Comparison of ENCODE assay signal across 23 mouse cellular contexts in the genomic region with DNA sequence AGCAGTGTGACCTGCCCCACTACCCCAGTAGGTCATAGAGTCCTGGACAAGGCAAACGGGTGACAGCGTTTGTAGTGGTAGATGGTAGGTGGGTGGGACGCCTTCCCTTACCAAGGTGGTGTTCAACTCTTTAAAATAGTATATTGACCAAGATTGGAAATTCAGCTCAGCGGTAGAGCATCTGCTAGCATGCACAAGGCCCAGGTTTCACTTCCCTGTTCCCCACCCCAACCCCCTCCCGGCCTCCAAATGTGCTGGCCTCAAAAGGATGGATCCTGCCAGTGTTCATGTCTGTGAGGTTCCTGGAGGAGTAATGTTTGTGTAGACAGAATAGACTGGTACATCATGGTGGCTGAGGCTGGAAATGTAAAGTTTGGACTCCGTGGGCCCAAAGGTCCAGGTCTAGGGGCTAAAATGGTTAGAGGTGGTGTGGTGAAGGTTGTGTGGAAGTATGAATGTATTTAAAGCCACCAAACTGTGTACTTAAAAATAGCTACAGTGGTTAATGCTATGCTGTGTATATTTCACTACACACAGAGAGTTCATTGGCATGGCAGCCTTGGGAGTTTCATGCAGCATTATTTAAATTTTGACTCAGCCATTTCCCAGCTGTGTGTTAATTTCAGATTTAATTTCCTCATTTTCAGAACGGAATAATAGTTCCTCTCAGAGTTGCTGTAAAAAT. TPM values are rescaled to one million over a fixed set of nuclear protein-coding genes. Genes with fewer than 3 reads are reported as not detected.
A peak's percentile ranks its signal among the peaks of the same experiment; 100 is the strongest.
DNase-seq lines count a peak whose midpoint lies in the region; ATAC-seq and TF ChIP-seq lines count a peak whose summit lies in the region.
"Had no signal": no experiment of that assay in that cellular context is flagged by ENCODE, and none has a peak within 500 bp of the region (broad histone marks: within the 10 kb centered on the region; RNA-seq: fewer than 3 reads in every experiment).

No protein-coding gene starts in this region.

- peaks cover 18% of the 10 kb centered on the region for H3K4me1 ChIP-seq in liver, postnatal 0 days (ENCODE audit: insufficient read depth)
- peaks cover 40% of the 10 kb centered on the region for H3K4me1 ChIP-seq in liver, embryonic 12.5 days
- peaks cover 17 to 30% of the 10 kb centered on the region in 2 experiments for H3K4me1 ChIP-seq in MEL (ENCODE audit: control insufficient read depth in 1 of 2, insufficient read depth in 2 of 2, low read length in 2 of 2)
- peaks cover 9% of the 10 kb centered on the region; the same call in 1 of the 2 replicates for H3K4me1 ChIP-seq in kidney, embryonic 15.5 days

- no peaks in the 10 kb centered on the region for H3K27me3 ChIP-seq in liver, postnatal 0 days (ENCODE audit: insufficient read depth, low read length)
- no peaks in the 10 kb centered on the region for H3K27me3 ChIP-seq in liver, embryonic 12.5 days (replicated peaks)
- H3K27me3 ChIP-seq in MEL (ENCODE audit: control insufficient read depth in 1 of 2, insufficient read depth in 2 of 2, low read length in 2 of 2) = no peaks in the 10 kb centered on the region
- H3K27me3 ChIP-seq in splenic B cell, adult 2 months (ENCODE audit: control insufficient read depth, insufficient read depth, low read length, poor library complexity, severe bottlenecking) = no peaks in the 10 kb centered on the region
- no peaks in the 10 kb centered on the region for H3K27me3 ChIP-seq in kidney, embryonic 15.5 days
- H3K27me3 ChIP-seq: forebrain, embryonic 12.5 days; hindbrain, embryonic 15.5 days; limb, embryonic 12.5 days; liver, embryonic 13.5 days; megakaryocyte, embryonic 14.5 days had no signal

- TF ChIP-seq EP300 in liver, postnatal 0 days (IDR thresholded peaks at IDR 0.05; ENCODE audit: low read depth) = no peak
- TF ChIP-seq EP300 in MEL (IDR thresholded peaks at IDR 0.05; ENCODE audit: low read depth in 1 of 2, low read length in 2 of 2) = no peak

- H3K4me2 ChIP-seq in liver, postnatal 0 days (ENCODE audit: low read depth, low read length) = no peak overlapping the region
- no peak overlapping the region for H3K4me2 ChIP-seq in liver, embryonic 12.5 days
- no peak overlapping the region for H3K4me2 ChIP-seq in kidney, embryonic 15.5 days
- H3K4me2 ChIP-seq: forebrain, embryonic 12.5 days; heart, embryonic 11.5 days; hindbrain, embryonic 15.5 days; limb, embryonic 12.5 days; liver, embryonic 13.5 days had no signal

- no peak overlapping the region for H3K9ac ChIP-seq in liver, postnatal 0 days (replicated peaks)
- H3K9ac ChIP-seq in liver, embryonic 12.5 days = no peak overlapping the region
- H3K9ac ChIP-seq in MEL (ENCODE audit: control insufficient read depth, low read depth, low read length, poor library complexity, severe bottlenecking) = no peak overlapping the region
- H3K9ac ChIP-seq in kidney, embryonic 15.5 days = no peak overlapping the region
- H3K9ac ChIP-seq: forebrain, embryonic 12.5 days; hindbrain, embryonic 15.5 days; limb, embryonic 12.5 days; liver, embryonic 13.5 days had no signal

- no peak for TF ChIP-seq POLR2A in MEL (IDR thresholded peaks at IDR 0.05; ENCODE audit: control insufficient read depth in 1 of 2, insufficient read depth in 1 of 2, low read depth in 1 of 2, low read length in 2 of 2, poor library complexity in 1 of 2)

- TF ChIP-seq CTCF in liver, postnatal 0 days (IDR thresholded peaks at IDR 0.05; ENCODE audit: low read depth) = no peak
- no peak for TF ChIP-seq CTCF in MEL (IDR thresholded peaks at IDR 0.05 in 2 of 3, conservative IDR thresholded peaks at IDR 0.05 in 1 of 3; ENCODE audit: control insufficient read depth in 1 of 3, insufficient read depth in 1 of 3, low read depth in 2 of 3, low read length in 3 of 3, poor library complexity in 1 of 3, severe bottlenecking in 1 of 3)

- peaks cover 8% of the 10 kb centered on the region; the same call in 1 of the 2 replicates for H3K36me3 ChIP-seq in liver, postnatal 0 days (replicated peaks; ENCODE audit: insufficient read depth, low read length)
- H3K36me3 ChIP-seq in liver, embryonic 12.5 days = peaks cover 33% of the 10 kb centered on the region
- peaks cover 0 to 30% of the 10 kb centered on the region in 2 experiments; a peak in 2 of 4 replicates for H3K36me3 ChIP-seq in MEL (ENCODE audit: control insufficient read depth in 1 of 2, insufficient read depth in 2 of 2, low read length in 2 of 2)
- no peaks in the 10 kb centered on the region for H3K36me3 ChIP-seq in macrophage (ENCODE audit: inconsistent target)
- H3K36me3 ChIP-seq in splenic B cell, adult 2 months (ENCODE audit: control insufficient read depth, insufficient read depth, low read length, poor library complexity, severe bottlenecking) = no peaks in the 10 kb centered on the region
- peaks cover 6% of the 10 kb centered on the region for H3K36me3 ChIP-seq in kidney, embryonic 15.5 days
- H3K36me3 ChIP-seq: hindbrain, embryonic 15.5 days had no signal

- WGBS in liver, postnatal 0 days (ENCODE audit: insufficient replicate concordance) = 78% methylated on average over 7 of the region's 7 CpGs
- WGBS in liver, embryonic 12.5 days (ENCODE audit: insufficient replicate concordance) = 80% methylated on average over 7 of the region's 7 CpGs
- WGBS in macrophage (ENCODE audit: missing documents) = 22% methylated on average over 6 of the region's 7 CpGs
- whole genome bisulfite sequencing in kidney, embryonic 15.5 days = 86% methylated on average over 7 of the region's 7 CpGs

- H3K79me2 ChIP-seq in MEL (ENCODE audit: control insufficient read depth, insufficient read depth, low read length, poor library complexity) (no peaks in the 10 kb centered on the region), macrophage (ENCODE audit: inconsistent target) (peaks cover 91% of the 10 kb centered on the region)

- no peak for TF ChIP-seq RAD21 in MEL (IDR thresholded peaks at IDR 0.05; ENCODE audit: low read depth, low read length)

- ATAC-seq in liver, postnatal 0 days = no peak
- ATAC-seq in liver, embryonic 12.5 days = no peak
- no peak for ATAC-seq in kidney, embryonic 15.5 days (replicated peaks; ENCODE audit: low FRiP score)
- ATAC-seq: activated CD4-positive, CD25-positive, alpha-beta regulatory T cell, adult 4 months; intestine, embryonic 16.5 days had no signal

- no peaks in the 10 kb centered on the region for H3K9me3 ChIP-seq in liver, postnatal 0 days (ENCODE audit: low read length)
- H3K9me3 ChIP-seq in liver, embryonic 12.5 days (replicated peaks) = no peaks in the 10 kb centered on the region
- no peaks in the 10 kb centered on the region for H3K9me3 ChIP-seq in MEL (replicated peaks; ENCODE audit: insufficient read depth, low read length)
- no peaks in the 10 kb centered on the region for H3K9me3 ChIP-seq in kidney, embryonic 15.5 days (replicated peaks)
- H3K9me3 ChIP-seq: forebrain, embryonic 12.5 days; hindbrain, embryonic 15.5 days; limb, embryonic 12.5 days; liver, embryonic 13.5 days; megakaryocyte, embryonic 14.5 days had no signal

- DNase-seq in liver, postnatal 0 days = peak; percentile 43
- DNase-seq in MEL (ENCODE audit: low read depth, low spot score) = peak; percentile 18
- DNase-seq in splenic B cell, adult 2 months (ENCODE audit: low read depth, low spot score) = peak; percentile 80
- no peak for DNase-seq in layer of hippocampus, postnatal 10 days (ENCODE audit: low spot score in 2 of 2)
- DNase-seq: adrenal gland, postnatal 10 days; cerebellum, adult 2 months; heart, postnatal 10 days; liver, embryonic 13.5 days; midbrain, embryonic 14.5 days; retina, postnatal 1 day; right cerebral cortex, postnatal 4 days; thymus, postnatal 36 days had no signal

- H3K4me3 ChIP-seq in liver, postnatal 0 days (ENCODE audit: low read depth, low read length) = no peak overlapping the region
- H3K4me3 ChIP-seq in liver, embryonic 12.5 days = no peak overlapping the region
- H3K4me3 ChIP-seq in MEL (ENCODE audit: control insufficient read depth in 1 of 2, insufficient read depth in 1 of 2, low read depth in 2 of 2, low read length in 2 of 2) = no peak overlapping the region
- H3K4me3 ChIP-seq in macrophage (ENCODE audit: inconsistent target) = no peak overlapping the region
- no peak overlapping the region for H3K4me3 ChIP-seq in kidney, embryonic 15.5 days (replicated peaks)
- H3K4me3 ChIP-seq: forebrain, embryonic 12.5 days; hindbrain, embryonic 15.5 days; limb, embryonic 12.5 days; liver, embryonic 13.5 days; megakaryocyte, embryonic 14.5 days; myocyte had no signal

- no peak overlapping the region for H3K27ac ChIP-seq in liver, postnatal 0 days (ENCODE audit: low read depth)
- no peak overlapping the region for H3K27ac ChIP-seq in liver, embryonic 12.5 days
- H3K27ac ChIP-seq in MEL (ENCODE audit: control insufficient read depth, low read depth, low read length) (no peak overlapping the region), macrophage (peak overlapping the region; percentile 87)
- no peak overlapping the region for H3K27ac ChIP-seq in kidney, embryonic 15.5 days
- H3K27ac ChIP-seq: forebrain, embryonic 12.5 days; hindbrain, embryonic 15.5 days; limb, embryonic 12.5 days; liver, embryonic 13.5 days had no signal

TF ChIP-seq in MEL, 35 proteins besides CTCF, POLR2A, EP300 and RAD21 (continues in another document):
- no peak for TF ChIP-seq USF1 (IDR thresholded peaks at IDR 0.05; ENCODE audit: low read depth, low read length)
- TF ChIP-seq POLR2AphosphoS5 (IDR thresholded peaks at IDR 0.05; ENCODE audit: borderline replicate concordance, low read depth, low read length) = no peak
- no peak for TF ChIP-seq TBP (IDR thresholded peaks at IDR 0.05; ENCODE audit: low read depth, low read length)
- TF ChIP-seq ZNF384 (IDR thresholded peaks at IDR 0.05; ENCODE audit: low read depth, low read length) = no peak
- TF ChIP-seq SIN3A (IDR thresholded peaks at IDR 0.05; ENCODE audit: low read length) = no peak
- TF ChIP-seq HCFC1 (IDR thresholded peaks at IDR 0.05; ENCODE audit: low read depth, low read length) = no peak
- TF ChIP-seq MYB (IDR thresholded peaks at IDR 0.05; ENCODE audit: low read depth, low read length) = no peak
- TF ChIP-seq MYC (IDR thresholded peaks at IDR 0.05; ENCODE audit: low read depth, low read length) = no peak
- TF ChIP-seq E2F4 (IDR thresholded peaks at IDR 0.05; ENCODE audit: borderline replicate concordance, low read depth, low read length) = no peak

RNA-seq across cellular contexts. Expression of gene Atxn7l1, which starts 9.0 kb away (rescaled TPM):
- 7.2 and 8.5 TPM in 2 replicates for polyA plus RNA-seq in liver, postnatal 0 days (2015; fragmentation: Nextera tagmentation; extraction: Ambion mirVana)
- 16.9 and 17.1 TPM in 2 replicates for polyA plus RNA-seq in liver, embryonic 12.5 days (2016; fragmentation: Nextera tagmentation; extraction: Ambion mirVana)
- total RNA-seq in MEL (2012; rRNA removed) = 11.6 and 15.1 TPM in 2 replicates
- polyA plus RNA-seq in MEL (2012; ENCODE audit: insufficient read depth in 1 of 2, insufficient read length in 2 of 2, low read depth in 1 of 2, low replicate concordance in 2 of 2, missing spikeins in 1 of 2) = 10 to 100 TPM in 1 of 2 experiments, not detected in 1; 50.3 TPM
- total RNA-seq in macrophage (2018; cell fraction: chromatin; rRNA removed) = 100 to 1,000 TPM; 107 to 302 (median 207) TPM
- total RNA-seq in macrophage (2018; cell fraction: cytosol; rRNA removed) = 100 to 1,000 TPM in 4 of 26 experiments, 10 to 100 TPM in 22; 56.2 to 116 (median 76.1) TPM
- 100 to 1,000 TPM; 116 to 257 (median 175) TPM for total RNA-seq in macrophage (2018; cell fraction: nucleus; rRNA removed)
- polyA plus RNA-seq in macrophage (2018) = 37.6 to 70.4 TPM (median 46.0 TPM) in 3 replicates
- 10 to 100 TPM; 46.1 to 49.8 TPM for total RNA-seq in layer of hippocampus, postnatal 10 days (2021)
- 11.1 and 12.7 TPM in 2 replicates for polyA plus RNA-seq in kidney, embryonic 15.5 days (2015; fragmentation: Nextera tagmentation; extraction: Ambion mirVana)

Comparison
In these comparisons a context has a peak if more than half of its experiments do, and no peak if none do; other contexts are left out.
1. DNase-seq: peak in liver, postnatal 0 days (single experiment), MEL (single experiment) and splenic B cell, adult 2 months (single experiment); none in layer of hippocampus, postnatal 10 days (0 of 2).